Mouse (Mus musculus) left cerebral cortex, adult 11 months (tissue): ENCODE measurements around the gene Robo2.

Experiments used
- DNase-seq: peaks from one replicate; pipeline ENCODE4 v3.0.0; 2022; ENCODE audit warnings: low spot score

Gene Robo2

DNA sequence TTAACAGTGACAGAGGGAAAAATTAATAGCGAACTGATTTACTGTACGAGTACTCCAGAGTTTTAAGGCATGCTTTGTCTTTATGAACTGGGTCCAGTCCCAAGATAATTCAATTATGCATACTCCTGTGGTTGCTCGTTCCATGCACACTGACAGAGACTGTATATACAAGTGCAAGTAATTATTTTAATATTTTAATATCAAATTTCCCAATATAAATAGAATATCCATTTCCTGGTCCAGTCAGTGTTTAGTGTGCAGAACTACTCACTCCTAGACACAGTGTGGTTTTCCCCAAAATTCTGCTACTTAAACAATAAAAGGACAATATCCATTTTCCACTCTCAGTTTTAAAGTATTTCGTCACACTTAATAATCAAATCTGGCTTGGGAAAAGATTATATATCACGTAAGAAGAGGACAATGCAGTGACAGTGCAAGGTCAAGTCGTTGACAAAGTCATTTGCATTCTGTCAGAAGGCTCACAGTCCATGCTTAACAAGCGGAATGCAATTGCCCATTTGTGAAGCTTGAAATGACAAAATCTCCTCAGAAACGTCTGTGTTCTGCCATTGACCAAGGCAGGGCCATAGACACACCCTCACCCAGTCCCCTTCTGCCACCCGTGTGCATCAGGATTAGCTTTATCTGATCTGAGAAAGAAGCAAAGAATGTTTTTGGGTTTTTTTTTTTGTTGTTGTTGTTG is 89.8 kb downstream of the Robo2 start:
- DNase-seq: no peak

- no peak for DNase-seq
Observed at GRCm38 (mm10) chr16:74316150-74316549, 95.5 kb downstream of the Robo2 start.

DNA sequence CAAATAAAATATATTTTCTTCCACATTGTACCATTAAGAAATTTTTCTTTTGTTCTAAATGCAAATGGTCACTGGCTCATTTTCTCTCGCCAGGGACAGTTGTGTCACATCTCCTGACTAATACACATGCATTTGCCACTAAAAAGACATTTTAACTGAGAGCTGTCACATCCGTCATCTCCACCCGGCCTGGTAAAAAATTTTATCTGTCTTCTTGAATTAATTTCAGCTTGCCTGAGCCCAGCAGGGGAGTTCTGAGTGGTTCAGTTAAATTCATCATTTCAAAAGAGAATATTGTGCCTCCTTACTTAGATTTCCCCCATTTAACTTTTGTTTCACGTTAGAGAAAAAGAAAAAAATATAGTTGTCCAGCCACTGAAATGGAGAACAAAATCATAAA is 98.4 kb downstream of the Robo2 start:
- no peak for DNase-seq

DNA sequence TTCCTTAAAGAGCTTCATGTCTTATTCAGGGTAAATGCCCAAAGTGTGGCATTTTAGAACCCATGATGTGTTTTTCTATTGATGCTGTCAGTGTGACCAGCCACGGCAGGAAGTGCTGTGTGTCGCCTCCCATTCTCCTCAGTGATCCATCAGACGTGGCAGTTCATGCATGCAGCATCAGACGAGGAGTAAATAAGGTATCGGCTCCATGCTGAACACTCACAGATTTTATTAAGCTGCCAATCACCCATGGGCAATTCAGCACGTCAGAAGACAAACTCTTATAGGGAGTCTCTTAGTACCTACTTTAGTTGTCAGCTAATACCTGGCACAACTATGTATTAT is 104.1 kb downstream of the Robo2 start:
- DNase-seq: no peak

GRCm38 (mm10) chr16:74306876-74307542 is 104.6 kb downstream of the Robo2 start:
- no peak for DNase-seq

DNA sequence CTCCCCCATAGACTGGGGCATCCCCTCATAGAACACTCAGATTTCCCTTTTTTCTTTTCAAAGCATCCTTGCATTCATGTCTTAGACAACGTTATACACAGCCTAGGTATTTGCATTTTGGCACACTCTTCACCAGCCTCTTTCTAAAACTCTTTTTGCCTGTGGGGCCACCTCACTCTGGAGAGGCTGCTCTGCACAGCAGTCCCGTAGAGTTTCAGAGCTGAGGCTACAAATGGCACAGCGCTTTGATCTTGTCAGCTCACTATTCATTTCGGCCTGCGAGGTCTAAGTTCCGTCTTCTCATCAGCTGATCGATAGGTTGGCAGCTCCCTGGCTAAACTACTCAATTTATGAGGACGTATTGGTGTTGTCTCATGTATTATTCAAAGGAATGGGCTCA is 123.7 kb downstream of the Robo2 start:
- DNase-seq: no peak

DNA sequence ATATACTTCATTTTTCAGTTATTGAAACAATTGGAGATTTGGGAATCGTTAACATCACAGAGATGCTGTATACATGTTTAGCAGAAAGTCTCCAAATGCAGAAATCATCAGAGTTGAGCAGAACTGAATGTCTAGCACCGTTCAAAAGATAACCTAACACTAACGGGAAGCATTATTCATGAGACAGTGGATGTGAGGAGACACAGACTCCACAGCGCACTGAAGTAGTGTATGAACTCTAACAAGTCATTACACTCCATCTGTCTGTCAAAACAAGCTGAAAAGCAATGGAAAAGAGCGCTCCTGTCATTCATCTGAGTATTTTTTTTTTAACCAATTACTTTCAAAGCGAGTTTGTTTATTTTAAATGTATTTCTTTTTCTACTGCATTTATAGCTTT is 129.1 kb downstream of the Robo2 start:
- DNase-seq: no peak

GRCm38 (mm10) chr16:74276855-74277573 is 134.6 kb downstream of the Robo2 start:
- DNase-seq: no peak

DNA sequence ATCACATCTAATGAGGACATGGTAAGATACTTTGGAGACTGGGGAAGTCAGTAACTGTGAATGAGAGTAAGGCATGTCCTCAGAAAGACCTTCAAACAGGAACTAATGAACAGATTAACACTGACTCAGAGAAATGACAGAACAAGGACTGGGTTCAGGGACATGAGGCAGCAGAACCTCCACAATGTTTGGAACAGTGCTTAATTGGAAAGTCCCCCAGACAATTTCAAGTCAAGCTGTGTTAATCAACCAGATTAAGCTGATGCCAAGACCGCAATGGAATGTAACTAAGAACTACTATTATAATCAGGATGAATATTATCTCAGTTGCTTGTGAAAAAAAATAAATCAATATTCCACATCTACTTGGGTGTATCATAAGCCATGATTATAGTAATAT is 137.0 kb downstream of the Robo2 start:
- DNase-seq: no peak

DNA sequence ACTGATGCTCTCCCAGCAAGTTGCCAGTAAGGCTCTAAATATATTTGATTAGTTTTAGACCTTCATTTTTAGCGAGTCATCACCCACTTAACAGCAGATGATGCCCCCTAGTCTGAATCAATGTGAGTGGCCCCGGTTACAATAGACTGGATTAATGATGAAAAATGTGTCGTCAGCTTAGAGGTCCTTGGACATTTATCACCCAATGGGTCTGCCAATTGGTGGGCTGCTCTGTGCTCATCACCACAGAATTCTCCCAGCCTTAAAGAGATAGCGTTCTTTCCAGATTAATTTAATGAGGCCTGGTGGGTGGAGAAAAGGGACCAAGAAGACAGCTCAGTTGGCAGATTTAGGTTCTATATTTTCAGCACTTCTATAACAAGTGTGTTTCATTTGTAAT is 138.6 kb downstream of the Robo2 start:
- no peak for DNase-seq

- no peak for DNase-seq
Observed at GRCm38 (mm10) chr16:74258241-74258640, 153.4 kb downstream of the Robo2 start.

DNA sequence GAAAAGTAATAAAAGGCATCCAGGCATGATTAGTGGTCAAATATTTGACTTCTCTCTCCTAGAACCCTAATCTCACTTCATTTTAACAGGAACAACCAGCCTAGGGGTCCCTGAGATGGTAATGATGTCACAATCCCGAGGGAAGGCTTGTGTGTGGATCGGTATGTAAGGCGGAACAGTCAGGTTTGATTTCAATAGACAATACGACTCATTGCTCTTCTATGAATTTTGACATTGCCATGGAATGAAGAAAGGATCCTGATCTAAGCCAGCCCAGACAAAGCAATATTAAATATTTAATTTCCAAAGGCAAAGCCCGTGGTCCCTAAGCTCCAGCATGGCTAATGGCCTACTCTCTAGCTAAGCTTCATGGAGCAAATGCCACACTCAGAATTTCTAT is 167.2 kb downstream of the Robo2 start:
- DNase-seq: no peak

DNA sequence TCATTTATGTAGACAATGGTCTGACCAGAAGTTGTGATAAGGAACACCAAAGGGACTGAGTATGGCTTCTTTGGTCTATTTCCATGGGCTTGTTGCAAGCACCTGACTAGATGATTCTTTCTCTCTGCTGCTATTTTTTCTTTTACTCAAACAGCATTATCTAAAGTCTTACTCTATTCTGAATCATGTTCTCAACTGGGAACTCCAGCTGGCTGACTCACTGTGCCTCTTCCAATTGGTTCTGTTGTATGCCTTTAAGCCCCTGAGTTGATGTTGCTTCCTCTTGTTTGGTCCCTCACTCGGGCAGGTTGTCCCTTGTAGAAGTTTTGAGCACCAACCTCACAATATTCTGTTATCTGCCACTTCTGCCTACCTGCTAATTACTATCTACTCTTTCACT is 170.1 kb downstream of the Robo2 start:
- DNase-seq: no peak

DNA sequence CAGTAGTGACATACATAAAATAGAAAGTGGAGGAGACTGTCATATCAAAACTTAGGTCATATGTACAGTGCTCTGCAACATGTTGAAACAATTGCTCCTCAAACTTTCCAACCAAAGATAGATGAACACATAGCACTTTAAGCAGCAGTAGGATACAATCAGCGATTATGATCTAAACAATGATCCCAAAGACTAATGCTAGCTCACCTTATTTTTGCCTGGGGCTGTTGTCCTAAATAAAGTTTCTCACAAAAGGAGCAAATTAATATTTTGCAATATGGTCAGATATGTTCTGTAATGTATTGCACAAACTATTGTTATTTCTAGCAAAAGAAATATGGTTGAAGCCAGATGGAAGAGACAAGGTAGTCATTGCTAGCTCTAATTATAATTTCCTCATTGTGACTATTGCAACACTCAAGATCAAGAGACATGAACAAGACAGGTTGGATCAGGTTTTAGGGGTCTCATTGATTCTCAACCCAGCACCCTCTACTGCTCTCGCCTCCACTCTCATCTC is 174.2 kb downstream of the Robo2 start:
- no peak for DNase-seq

- no peak for DNase-seq
Observed at GRCm38 (mm10) chr16:74234393-74235059, 177.1 kb downstream of the Robo2 start.

DNA sequence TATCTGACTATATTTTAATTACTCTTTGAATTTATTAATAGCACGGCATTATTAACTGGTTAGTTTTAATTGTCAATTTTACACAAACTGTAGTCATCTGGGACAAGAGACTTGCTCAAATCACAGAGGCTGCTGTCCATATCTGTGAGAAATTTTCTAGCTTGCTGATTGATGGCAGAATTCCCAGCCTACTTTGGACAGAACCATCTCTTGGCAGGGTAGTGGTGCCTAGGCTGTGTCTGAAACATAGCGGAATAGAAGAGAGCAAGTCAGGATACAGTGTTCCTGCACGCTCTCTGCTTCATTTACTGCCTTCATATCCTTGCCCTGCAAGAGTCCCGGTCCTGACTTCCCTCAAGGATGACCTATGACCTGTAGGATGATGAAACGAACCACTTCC is 178.0 kb downstream of the Robo2 start:
- no peak for DNase-seq

DNA sequence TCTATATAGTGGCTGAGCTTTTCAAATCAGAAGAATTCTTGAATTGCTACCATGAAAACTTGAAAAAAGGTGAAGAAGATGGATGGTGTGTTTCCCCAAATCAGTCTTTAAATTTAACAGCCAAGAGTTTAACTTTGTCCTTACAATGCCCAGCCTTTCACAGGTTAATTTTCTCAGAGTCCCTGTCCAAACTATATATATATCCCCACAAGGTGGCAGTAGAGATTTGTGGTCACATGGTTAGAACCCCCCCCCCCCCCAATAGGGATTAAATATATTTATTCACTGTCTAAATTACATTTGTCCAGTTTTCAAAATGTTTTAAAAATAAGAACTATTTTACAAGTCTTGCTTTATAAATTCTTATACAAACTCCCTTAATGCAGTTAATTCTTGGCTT is 184.3 kb downstream of the Robo2 start:
- DNase-seq: no peak

GRCm38 (mm10) chr16:74225423-74226272 is 186.0 kb downstream of the Robo2 start:
- no peak for DNase-seq

GRCm38 (mm10) chr16:74222501-74222900 is 189.1 kb downstream of the Robo2 start:
- DNase-seq: no peak

GRCm38 (mm10) chr16:74216879-74217415 is 194.7 kb downstream of the Robo2 start:
- no peak for DNase-seq

DNA sequence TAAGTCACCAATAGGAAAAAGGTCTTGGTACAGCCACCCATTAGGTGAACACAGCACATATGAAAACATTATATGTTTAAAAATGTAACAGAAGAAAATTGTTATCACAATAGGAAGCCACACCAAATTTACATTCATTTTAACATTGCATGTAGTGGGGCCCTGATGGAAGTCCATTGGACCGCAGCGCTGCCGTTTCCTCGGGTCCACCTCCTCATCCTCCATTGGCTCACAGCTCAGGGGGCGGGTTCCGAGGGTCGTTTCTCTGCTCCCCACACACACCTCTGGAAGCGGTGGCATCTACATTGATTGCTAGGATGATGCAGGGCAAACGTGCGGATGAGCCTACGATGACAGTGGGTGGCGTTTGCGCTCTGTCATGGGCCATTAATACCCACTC is 195.8 kb downstream of the Robo2 start:
- DNase-seq: no peak
